Mouse (Mus musculus) embryonic fibroblast, embryonic 13.5 days (primary cell): ENCODE measurements around the gene Ttc30a2.

Experiments
- CTCF ChIP-seq: IDR thresholded peaks from 2 replicates; pipeline ENCODE4 v1.5.1; 2011; ENCODE audit warnings: mild to moderate bottlenecking, control low read depth, low read length, moderate library complexity, borderline replicate concordance; ENCODE audit not compliant: insufficient read depth
- POLR2A ChIP-seq: IDR thresholded peaks from 2 replicates; pipeline ENCODE4 v1.6.1; 2011; ENCODE audit warnings: low read depth, mild to moderate bottlenecking, control low read depth, low read length, moderate library complexity

DNA sequence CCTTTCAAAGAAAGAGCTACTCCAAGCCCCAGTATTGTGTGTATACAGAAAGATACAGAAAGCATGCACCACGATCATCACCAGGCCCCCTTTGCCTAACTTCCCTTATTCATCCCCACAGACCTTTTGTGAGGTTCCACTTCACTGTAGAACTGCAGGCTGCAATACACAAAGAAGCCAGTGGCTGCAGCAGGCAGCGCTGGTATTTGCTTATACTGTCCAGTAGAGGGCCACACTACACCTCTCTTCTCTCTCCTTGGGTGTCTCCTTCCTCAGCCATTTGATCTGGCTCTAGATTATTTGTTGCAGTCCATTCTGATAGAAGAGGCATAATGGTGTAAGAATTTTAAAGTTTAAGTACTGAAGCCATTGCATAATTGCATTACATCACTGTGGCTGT lies 7.2 kb upstream of the Ttc30a2 start:
- TF ChIP-seq CTCF = peak; percentile 59; the same call in 1 of the 2 replicates
- TF ChIP-seq POLR2A = no peak
